Mouse (Mus musculus): ENCODE results near the gene Hoxb1. TPM values are rescaled to one million over a fixed set of nuclear protein-coding genes. Genes with fewer than 3 reads are reported as not detected.

Hoxb1 gene
- polyA plus RNA-seq, 1 experiment from 2014 or later = 0.12 TPM

DNA sequence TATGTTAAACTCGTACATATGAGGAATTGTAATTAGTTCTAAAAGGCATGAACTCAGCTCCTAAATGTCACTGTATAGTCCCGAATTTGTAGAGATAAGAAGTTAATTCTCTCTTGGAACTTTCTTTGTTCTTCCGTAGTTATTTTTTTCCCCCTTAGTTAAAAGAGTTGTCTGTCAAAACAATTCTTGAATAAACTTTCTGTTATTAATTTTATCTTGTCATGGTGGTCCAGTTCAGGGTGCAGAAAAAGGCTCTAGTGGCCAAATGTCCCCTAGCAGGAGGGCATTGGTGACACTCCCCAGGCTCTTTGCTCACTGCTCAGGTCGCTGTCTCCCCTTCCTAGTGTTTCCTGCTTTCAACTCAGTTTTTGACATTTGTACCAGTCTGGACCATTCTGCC lies 17.8 kb upstream of the Hoxb1 start:
- peaks cover 82% of the 10 kb centered on the region for H3K4me1 ChIP-seq (ENCODE audit: insufficient read depth, low read length)
- WGBS = 9% methylated on average over 4 of the region's 4 CpGs
- peak overlapping the region; percentile 64 for H3K9ac ChIP-seq (replicated peaks; ENCODE audit: low read length)

DNA sequence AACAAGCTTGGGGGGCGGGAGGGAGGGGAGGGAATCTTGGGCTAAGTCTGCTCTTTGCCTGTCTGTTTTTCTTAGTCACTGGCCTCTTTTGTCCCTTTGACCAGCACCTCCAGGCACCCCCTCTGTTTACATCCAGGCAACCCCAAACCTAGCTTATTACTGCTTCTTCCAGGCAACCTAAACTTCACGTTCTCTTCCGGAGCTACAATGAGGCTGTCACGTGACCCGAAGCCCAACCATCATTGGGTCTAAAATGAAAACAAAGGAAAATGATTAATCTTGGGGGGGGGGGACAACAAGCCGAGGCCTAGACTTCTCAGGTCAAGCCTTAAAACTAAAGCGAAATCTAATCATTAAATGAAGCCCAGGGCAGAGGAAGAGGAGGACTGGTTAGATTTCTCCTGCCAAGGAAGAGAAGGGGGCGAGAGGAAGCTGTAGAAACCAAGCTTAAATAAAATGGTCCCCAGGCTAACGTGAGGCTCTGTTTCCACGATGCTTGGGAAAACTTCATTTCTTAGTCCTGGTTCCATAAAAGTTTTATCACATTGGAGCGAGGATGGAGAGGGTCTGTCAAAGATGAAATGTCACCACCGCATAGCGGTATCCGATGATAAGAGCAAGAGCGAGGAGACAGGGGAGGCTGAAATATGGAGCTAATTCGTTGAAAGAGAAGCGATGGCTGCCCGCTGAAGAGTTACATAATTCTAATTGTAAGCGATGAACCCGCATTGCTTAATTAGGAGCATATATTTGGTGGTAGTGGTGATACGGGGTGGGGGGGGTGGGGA lies 17.2 kb upstream of the Hoxb1 start:
- peak overlapping the region; percentile 99 for H3K27ac ChIP-seq (ENCODE audit: low read length)
- H3K4me1 ChIP-seq (ENCODE audit: insufficient read depth, low read length) = peaks cover 76% of the 10 kb centered on the region
- 13% methylated on average over 21 of the region's 21 CpGs for WGBS
- ATAC-seq (ENCODE audit: low FRiP score, low TSS enrichment) = 0 out of 2 replicates have a peak, but pooled peaks have one; percentile 10
- H3K4me2 ChIP-seq (replicated peaks; ENCODE audit: low read depth, low read length) = peak overlapping the region; percentile 50
- no peaks in the 10 kb centered on the region for H3K9me3 ChIP-seq (ENCODE audit: low read length)
- H3K27me3 ChIP-seq (ENCODE audit: insufficient read depth, low read length) = no peaks in the 10 kb centered on the region
- peak overlapping the region; percentile 14 for H3K4me3 ChIP-seq (ENCODE audit: low read length)
- H3K36me3 ChIP-seq (ENCODE audit: insufficient read depth, low read length) = peaks cover 30% of the 10 kb centered on the region
- peak overlapping the region; percentile 64 for H3K9ac ChIP-seq (replicated peaks; ENCODE audit: low read length)

More for the DNA sequence above, 17.8 kb upstream of the Hoxb1 start:
- H3K27me3 ChIP-seq (ENCODE audit: insufficient read depth, low read length) = no peaks in the 10 kb centered on the region
- H3K27ac ChIP-seq (ENCODE audit: low read length) = peak overlapping the region; percentile 99
- peak overlapping the region; percentile 50 for H3K4me2 ChIP-seq (replicated peaks; ENCODE audit: low read depth, low read length)
- no peaks in the 10 kb centered on the region for H3K9me3 ChIP-seq (ENCODE audit: low read length)
- ATAC-seq (ENCODE audit: low FRiP score, low TSS enrichment) = no peak
- peaks cover 28% of the 10 kb centered on the region for H3K36me3 ChIP-seq (ENCODE audit: insufficient read depth, low read length)
- no peak overlapping the region for H3K4me3 ChIP-seq (ENCODE audit: low read length)

DNA sequence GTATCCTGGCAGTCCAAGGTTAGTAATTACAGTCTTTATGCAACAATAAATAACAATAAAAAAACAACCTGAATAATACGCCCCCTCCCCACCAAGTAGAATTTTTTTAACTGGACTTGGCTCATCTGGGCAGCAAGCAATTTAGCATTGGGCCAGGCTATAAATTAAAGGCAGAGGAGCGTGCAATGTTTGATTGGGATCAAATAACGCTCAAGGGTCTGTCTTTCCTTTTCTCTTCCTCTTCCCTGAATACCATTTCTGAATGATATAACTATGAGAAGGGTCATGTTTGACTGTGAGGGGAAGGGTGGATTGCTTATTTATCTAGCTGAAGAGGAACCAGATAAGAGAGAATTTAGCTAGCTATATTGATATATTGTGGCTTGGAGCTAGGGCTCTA lies 16.6 kb upstream of the Hoxb1 start:
- H3K4me3 ChIP-seq (ENCODE audit: low read length) = peak overlapping the region; percentile 31
- no peaks in the 10 kb centered on the region for H3K27me3 ChIP-seq (ENCODE audit: insufficient read depth, low read length)
- H3K9ac ChIP-seq (replicated peaks; ENCODE audit: low read length) = peak overlapping the region; percentile 64
- 9% methylated on average over 3 of the region's 3 CpGs for WGBS
- H3K36me3 ChIP-seq (ENCODE audit: insufficient read depth, low read length) = peaks cover 27% of the 10 kb centered on the region
- no peak for ATAC-seq (ENCODE audit: low FRiP score, low TSS enrichment)
- H3K4me1 ChIP-seq (ENCODE audit: insufficient read depth, low read length) = peaks cover 70% of the 10 kb centered on the region
- no peaks in the 10 kb centered on the region for H3K9me3 ChIP-seq (ENCODE audit: low read length)
- H3K4me2 ChIP-seq (replicated peaks; ENCODE audit: low read depth, low read length) = peak overlapping the region; percentile 50
- peak overlapping the region; percentile 99 for H3K27ac ChIP-seq (ENCODE audit: low read length)

- H3K9me3 ChIP-seq (ENCODE audit: low read length) = no peaks in the 10 kb centered on the region
- H3K9ac ChIP-seq (replicated peaks; ENCODE audit: low read length) = peak overlapping the region; percentile 64
- peak overlapping the region; percentile 31 for H3K4me3 ChIP-seq (ENCODE audit: low read length)
- H3K27ac ChIP-seq (ENCODE audit: low read length) = peak overlapping the region; percentile 99
- peaks cover 64% of the 10 kb centered on the region for H3K4me1 ChIP-seq (ENCODE audit: insufficient read depth, low read length)
- H3K27me3 ChIP-seq (ENCODE audit: insufficient read depth, low read length) = no peaks in the 10 kb centered on the region
- H3K36me3 ChIP-seq (ENCODE audit: insufficient read depth, low read length) = peaks cover 20% of the 10 kb centered on the region
- WGBS = 3% methylated on average over 14 of the region's 14 CpGs
- ATAC-seq (ENCODE audit: low FRiP score, low TSS enrichment) = no peak
- H3K4me2 ChIP-seq (replicated peaks; ENCODE audit: low read depth, low read length) = peak overlapping the region; percentile 50
Observed at GRCm38 (mm10) chr11:96349491-96350340, 15.8 kb upstream of the Hoxb1 start.

- Histone ChIP-seq H3K4me1 (ENCODE audit: insufficient read depth, low read length) (peaks cover 63% of the 10 kb centered on the region), H3K9ac (replicated peaks; ENCODE audit: low read length) (peak within 1 kb of the TSS; percentile 99)
- WGBS = 14% methylated on average over 2 of the region's 2 CpGs
Observed at GRCm38 (mm10) chr11:96350341-96350624, 15.3 kb upstream of the Hoxb1 start, which contains the start of gene Hoxb2. TSS of gene Hoxb2 (plus strand) at chr11:96350525.

DNA sequence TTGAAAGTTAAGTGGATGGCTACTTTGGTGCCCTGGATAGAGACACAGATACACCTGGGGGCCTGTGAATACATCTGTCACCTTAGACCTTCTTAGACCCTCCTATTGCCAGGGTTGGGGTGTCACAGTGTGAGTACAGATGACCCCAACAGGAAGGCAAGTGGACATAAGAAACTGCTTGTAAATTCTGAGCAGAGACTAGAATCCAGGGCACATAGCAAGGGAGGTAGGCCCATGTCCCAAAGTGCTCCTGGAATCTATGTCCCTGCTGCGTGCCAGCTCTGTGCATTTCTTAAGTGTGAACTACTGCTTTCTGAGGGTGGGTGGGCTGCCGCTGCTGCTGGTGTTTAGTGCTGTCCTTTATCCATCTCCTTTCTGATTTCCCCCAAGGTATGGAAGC lies 14.8 kb upstream of the Hoxb1 start:
- H3K4me1 ChIP-seq (ENCODE audit: insufficient read depth, low read length) = peaks cover 58% of the 10 kb centered on the region

More at GRCm38 (mm10) chr11:96350341-96350624, 15.3 kb upstream of the Hoxb1 start, which contains the start of gene Hoxb2:
- Histone ChIP-seq H3K27ac (ENCODE audit: low read length) (peak within 1 kb of the TSS; percentile 99), H3K4me2 (replicated peaks; ENCODE audit: low read depth, low read length) (peak within 1 kb of the TSS; percentile 80), H3K27me3 (ENCODE audit: insufficient read depth, low read length) (no peaks in the 10 kb centered on the region), H3K36me3 (ENCODE audit: insufficient read depth, low read length) (peaks cover 17% of the 10 kb centered on the region), H3K9me3 (ENCODE audit: low read length) (no peaks in the 10 kb centered on the region), H3K4me3 (ENCODE audit: low read length) (peak within 1 kb of the TSS; percentile 73)
- no peak for ATAC-seq (ENCODE audit: low FRiP score, low TSS enrichment)

DNA sequence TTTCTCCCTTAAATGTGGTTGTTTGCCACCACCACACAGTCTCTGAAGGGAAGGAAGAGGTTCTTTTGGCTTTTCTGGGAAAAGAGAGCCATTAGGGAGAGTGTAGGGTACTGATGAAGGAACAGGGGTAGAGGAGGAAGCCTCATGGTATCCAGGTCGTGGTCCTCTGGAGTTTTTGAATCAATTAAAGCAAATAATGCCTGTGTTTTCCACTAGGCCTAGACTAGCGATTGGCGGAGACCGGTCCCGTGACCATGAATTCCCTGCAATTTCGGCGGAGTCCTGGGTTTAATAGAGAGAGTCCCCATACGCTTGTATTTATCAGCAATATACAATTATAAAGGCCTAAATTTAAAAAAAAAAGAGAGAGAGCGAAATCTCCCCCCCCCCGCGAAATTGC lies 14.2 kb upstream of the Hoxb1 start:
- Histone ChIP-seq H3K27ac (ENCODE audit: low read length) (peak overlapping the region; percentile 99), H3K9me3 (ENCODE audit: low read length) (no peaks in the 10 kb centered on the region), H3K36me3 (ENCODE audit: insufficient read depth, low read length) (peaks cover 10% of the 10 kb centered on the region), H3K4me3 (ENCODE audit: low read length) (peak overlapping the region; percentile 73), H3K27me3 (ENCODE audit: insufficient read depth, low read length) (no peaks in the 10 kb centered on the region), H3K4me2 (replicated peaks; ENCODE audit: low read depth, low read length) (peak overlapping the region; percentile 80), H3K4me1 (ENCODE audit: insufficient read depth, low read length) (peaks cover 57% of the 10 kb centered on the region), H3K9ac (replicated peaks; ENCODE audit: low read length) (peak overlapping the region; percentile 99)
- no peak for ATAC-seq (ENCODE audit: low FRiP score, low TSS enrichment)
- WGBS = 5% methylated on average over 11 of the region's 11 CpGs

More for the DNA sequence above, 14.8 kb upstream of the Hoxb1 start:
- no peaks in the 10 kb centered on the region for H3K9me3 ChIP-seq (ENCODE audit: low read length)
- H3K27me3 ChIP-seq (ENCODE audit: insufficient read depth, low read length) = no peaks in the 10 kb centered on the region
- ATAC-seq (ENCODE audit: low FRiP score, low TSS enrichment) = no peak
- H3K4me3 ChIP-seq (ENCODE audit: low read length) = peak overlapping the region; percentile 73; the same call in 1 of the 2 replicates
- H3K9ac ChIP-seq (replicated peaks; ENCODE audit: low read length) = peak overlapping the region; percentile 99
- WGBS = 28% methylated on average over 2 of the region's 2 CpGs
- H3K36me3 ChIP-seq (ENCODE audit: insufficient read depth, low read length) = peaks cover 16% of the 10 kb centered on the region
- H3K4me2 ChIP-seq (replicated peaks; ENCODE audit: low read depth, low read length) = peak overlapping the region; percentile 80
- H3K27ac ChIP-seq (ENCODE audit: low read length) = peak overlapping the region; percentile 99

DNA sequence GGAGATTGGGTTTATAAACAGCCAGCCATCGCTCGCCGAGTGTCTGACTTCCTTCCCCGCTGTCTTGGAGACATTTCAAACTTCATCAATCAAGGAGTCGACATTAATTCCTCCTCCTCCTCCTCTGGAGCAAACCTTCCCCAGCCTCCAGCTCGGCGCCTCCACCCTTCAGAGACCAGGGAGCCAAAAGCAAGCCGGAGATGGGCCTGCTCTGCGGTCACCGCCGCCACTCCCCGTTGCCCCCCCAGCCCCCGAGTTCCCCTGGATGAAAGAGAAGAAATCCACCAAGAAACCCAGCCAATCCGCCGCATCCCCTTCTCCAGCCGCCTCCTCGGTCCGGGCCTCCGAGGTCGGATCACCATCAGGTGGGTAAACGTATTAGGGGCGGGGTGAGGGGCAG lies 13.7 kb upstream of the Hoxb1 start:
- peak overlapping the region; percentile 80 for H3K4me2 ChIP-seq (replicated peaks; ENCODE audit: low read depth, low read length)
- H3K9me3 ChIP-seq (ENCODE audit: low read length) = no peaks in the 10 kb centered on the region
- H3K27me3 ChIP-seq (ENCODE audit: insufficient read depth, low read length) = no peaks in the 10 kb centered on the region
- peak overlapping the region; percentile 73 for H3K4me3 ChIP-seq (ENCODE audit: low read length)
- H3K9ac ChIP-seq (replicated peaks; ENCODE audit: low read length) = peak overlapping the region; percentile 99
- H3K27ac ChIP-seq (ENCODE audit: low read length) = peak overlapping the region; percentile 99
- WGBS = 1% methylated on average over 22 of the region's 22 CpGs
- H3K4me1 ChIP-seq (ENCODE audit: insufficient read depth, low read length) = peaks cover 52% of the 10 kb centered on the region
- peak; percentile 52 for ATAC-seq (ENCODE audit: low FRiP score, low TSS enrichment)
- H3K36me3 ChIP-seq (ENCODE audit: insufficient read depth, low read length) = peaks cover 5% of the 10 kb centered on the region; the same call in 1 of the 2 replicates

- Histone ChIP-seq H3K36me3 (ENCODE audit: insufficient read depth, low read length) (0 out of 2 replicates have a peak, but pooled peaks cover 5% of the 10 kb centered on the region), H3K4me2 (replicated peaks; ENCODE audit: low read depth, low read length) (peak overlapping the region; percentile 80), H3K4me1 (ENCODE audit: insufficient read depth, low read length) (peaks cover 45% of the 10 kb centered on the region), H3K9me3 (ENCODE audit: low read length) (no peaks in the 10 kb centered on the region), H3K4me3 (ENCODE audit: low read length) (peak overlapping the region; percentile 73), H3K27ac (ENCODE audit: low read length) (peak overlapping the region; percentile 99), H3K27me3 (ENCODE audit: insufficient read depth, low read length) (no peaks in the 10 kb centered on the region), H3K9ac (replicated peaks; ENCODE audit: low read length) (peak overlapping the region; percentile 99)
- whole genome bisulfite sequencing = under 1% methylated on average over 74 of the region's 75 CpGs
- 0 out of 2 replicates have a peak, but pooled peaks have one; percentile 8 for ATAC-seq (ENCODE audit: low FRiP score, low TSS enrichment)
Observed at GRCm38 (mm10) chr11:96352691-96353521, 12.6 kb upstream of the Hoxb1 start.
